Mouse (Mus musculus): ENCODE data around the gene Slc22a12.
A peak's percentile ranks its signal among the peaks of the same experiment; 100 is the strongest.

The Slc22a12 gene

GRCm38 (mm10) chr19:6493219-6493618 lies 49.6 kb downstream of the Slc22a12 start:
- DNase-seq (ENCODE audit: low read depth), result no peak

- DNase-seq (ENCODE audit: low read depth), result peak; percentile 70
Measured at GRCm38 (mm10) chr19:6492124-6492523, 50.7 kb downstream of the Slc22a12 start.

GRCm38 (mm10) chr19:6491538-6491937 lies 51.3 kb downstream of the Slc22a12 start:
- no peak for DNase-seq (ENCODE audit: low read depth)

- peak; percentile 87 for DNase-seq (ENCODE audit: low read depth)
Measured at GRCm38 (mm10) chr19:6489030-6489429, 53.8 kb downstream of the Slc22a12 start.

All from 416B (cell line).